Mouse (Mus musculus) kidney, adult 2 months (tissue): Measurements from ENCODE around the gene Rgs12. TPM values are rescaled to one million over a fixed set of nuclear protein-coding genes. Genes with fewer than 3 reads are reported as not detected.
A peak's percentile ranks its signal among the peaks of the same experiment; 100 is the strongest.

Experiments
- DNase-seq: peaks from one replicate; pipeline ENCODE4 v3.0.0; 2021
- H3K27ac ChIP-seq: fragments of 200-500 bp; 2 replicates; pipeline ENCODE4 v1.5.1; 2012; ENCODE audit warnings: low read depth, low read length, control low read depth, inconsistent platforms; ENCODE audit not compliant: insufficient read depth
- H3K27me3 ChIP-seq: fragments of 200-500 bp; replicated peaks from 2 replicates; pipeline ENCODE4 v1.6.1; 2012; ENCODE audit warnings: mild to moderate bottlenecking, moderate library complexity, low read length, inconsistent platforms; ENCODE audit not compliant: control insufficient read depth, insufficient read depth
- H3K36me3 ChIP-seq: fragments of 200-500 bp; 2 replicates; pipeline ENCODE4 v1.6.1; 2012; ENCODE audit warnings: mild to moderate bottlenecking, moderate library complexity, low read length, inconsistent platforms; ENCODE audit not compliant: control insufficient read depth, insufficient read depth
- H3K4me1 ChIP-seq: fragments of 200-500 bp; 2 replicates; pipeline ENCODE4 v1.6.1; 2011; ENCODE audit warnings: low read length; ENCODE audit not compliant: control insufficient read depth, insufficient read depth
- H3K4me3 ChIP-seq: fragments of 200-500 bp; 2 replicates; pipeline ENCODE4 v1.5.1; 2011; ENCODE audit warnings: mild to moderate bottlenecking, low read depth, low read length, control low read depth; ENCODE audit not compliant: insufficient read depth
- CTCF ChIP-seq: fragments of 200-500 bp; conservative IDR thresholded peaks from 2 replicates; pipeline ENCODE4 v1.5.1; 2011; ENCODE audit warnings: low read depth, mild to moderate bottlenecking, control low read depth, low read length, moderate library complexity, mixed read lengths; ENCODE audit not compliant: insufficient read depth, insufficient read length
- POLR2A ChIP-seq: fragments of 200-500 bp; IDR thresholded peaks from one replicate; pipeline ENCODE4 v1.6.1; 2011; ENCODE audit warnings: low read depth, low read length, control low read depth
- WGBS: fragments of 180-500 bp; shearing (Covaris S2); methylation state at CpG from one replicate; pipeline ENCODE4 v1.1.7; 2018; 5-methylcytosine and 5-hydroxymethylcytosine counted together
- polyA plus RNA-seq: library from polyadenylated mRNA; depleted of rRNA; stranded (reverse); fragments of >200 nt; gene quantifications from 2 replicates; pipeline ENCODE4 v1.2.3, GENCODE M21; 2012

The Rgs12 gene
- polyA plus RNA-seq, 1 experiment = 20.7 TPM

DNA sequence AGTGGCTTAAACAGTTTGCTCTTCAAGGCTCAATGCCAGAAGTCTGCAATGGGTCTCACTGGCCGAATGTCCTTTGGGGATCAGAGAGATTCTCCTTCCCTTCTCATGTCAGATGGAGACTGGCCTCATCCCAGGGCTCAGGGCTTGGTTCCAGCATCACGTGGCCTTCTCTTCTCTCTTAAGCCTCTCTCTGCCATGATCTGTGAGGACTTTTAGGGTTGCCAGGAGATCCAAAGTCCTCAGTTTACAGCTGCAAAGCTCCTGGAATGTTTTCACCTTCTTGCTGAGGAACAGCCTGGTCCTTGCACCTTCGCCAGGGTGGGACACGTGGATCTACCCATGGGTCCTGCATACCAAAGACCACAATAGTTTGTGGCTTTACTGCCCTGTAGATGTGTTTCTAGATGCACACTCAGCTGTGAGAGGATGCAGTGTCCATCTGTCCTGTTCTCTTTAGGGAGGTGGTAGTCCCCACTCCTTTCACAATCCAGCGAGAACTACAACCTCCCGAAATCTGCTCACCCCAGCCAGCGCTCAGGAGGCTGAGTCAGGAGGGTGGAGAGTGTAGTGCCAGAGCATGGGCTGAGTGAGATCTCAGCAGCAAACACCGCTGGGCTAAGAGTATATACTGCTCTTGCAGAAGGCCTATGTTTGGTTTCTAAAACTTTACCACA is 2.1 kb downstream of the Rgs12 start:
- Histone ChIP-seq H3K27me3 (no peaks in the 10 kb centered on the region), H3K36me3 (no peaks in the 10 kb centered on the region), H3K4me1 (peaks cover 9% of the 10 kb centered on the region; the same call in 1 of the 2 replicates), H3K27ac (no peak overlapping the region), H3K4me3 (no peak overlapping the region)
- WGBS = 79% methylated on average over 8 of the region's 8 CpGs
- DNase-seq = peak; percentile 58
- TF ChIP-seq POLR2A (no peak), CTCF (no peak)

DNA sequence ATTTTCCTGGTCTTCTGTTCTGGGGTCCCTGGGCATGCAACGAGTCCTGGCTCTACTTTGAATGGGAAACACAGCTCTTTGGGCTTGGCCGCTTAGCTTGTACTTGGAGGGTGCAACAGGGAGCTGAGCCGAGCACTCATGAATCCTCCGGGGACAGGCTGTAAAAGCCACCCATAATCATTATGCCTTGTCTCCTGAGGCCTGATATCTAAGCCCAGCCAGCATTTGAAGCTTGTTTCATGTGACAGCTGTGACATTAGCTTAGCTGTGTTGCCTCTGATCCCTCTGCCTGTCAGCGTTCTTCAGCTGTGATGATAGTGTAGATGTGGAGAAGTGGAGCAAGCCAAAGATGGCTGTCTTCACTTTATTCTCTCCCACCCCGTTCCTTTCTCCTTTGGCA is 5.3 kb downstream of the Rgs12 start:
- no peaks in the 10 kb centered on the region for H3K36me3 ChIP-seq
- 61% methylated on average over 6 of the region's 6 CpGs for WGBS
- H3K4me3 ChIP-seq = no peak overlapping the region
- no peak for TF ChIP-seq CTCF
- no peak for TF ChIP-seq POLR2A
- H3K27me3 ChIP-seq = no peaks in the 10 kb centered on the region
- DNase-seq = no peak
- H3K4me1 ChIP-seq = peaks cover 6% of the 10 kb centered on the region; the same call in 1 of the 2 replicates
- H3K27ac ChIP-seq = no peak overlapping the region

DNA sequence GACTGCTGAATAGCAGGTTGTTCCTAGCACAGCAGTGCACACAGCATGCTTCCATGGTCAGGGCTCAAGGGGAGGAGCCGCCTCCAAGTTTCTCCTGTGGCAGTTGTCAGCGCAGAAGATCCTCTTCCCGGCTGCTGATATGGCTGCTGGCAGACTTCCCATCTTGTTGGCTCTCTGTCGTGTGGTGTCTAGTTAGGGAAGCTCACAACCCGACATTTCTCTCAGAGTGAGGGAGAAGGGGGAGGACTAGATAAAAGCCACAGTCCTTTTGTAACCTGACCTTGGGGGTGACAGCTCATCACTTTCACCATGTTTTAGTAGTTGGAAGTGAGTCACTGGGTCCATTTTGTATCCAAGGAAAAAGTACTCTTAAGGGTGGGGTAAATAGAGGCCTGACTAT is 6.4 kb downstream of the Rgs12 start:
- no peaks in the 10 kb centered on the region for H3K36me3 ChIP-seq
- H3K27me3 ChIP-seq = no peaks in the 10 kb centered on the region
- no peak overlapping the region for H3K27ac ChIP-seq
- 0 out of 2 replicates have a peak, but pooled peaks cover 2% of the 10 kb centered on the region for H3K4me1 ChIP-seq
- H3K4me3 ChIP-seq = no peak overlapping the region
- DNase-seq = peak; percentile 48
- TF ChIP-seq CTCF = no peak
- TF ChIP-seq POLR2A = no peak
- 46% methylated on average over 5 of the region's 5 CpGs for WGBS

DNA sequence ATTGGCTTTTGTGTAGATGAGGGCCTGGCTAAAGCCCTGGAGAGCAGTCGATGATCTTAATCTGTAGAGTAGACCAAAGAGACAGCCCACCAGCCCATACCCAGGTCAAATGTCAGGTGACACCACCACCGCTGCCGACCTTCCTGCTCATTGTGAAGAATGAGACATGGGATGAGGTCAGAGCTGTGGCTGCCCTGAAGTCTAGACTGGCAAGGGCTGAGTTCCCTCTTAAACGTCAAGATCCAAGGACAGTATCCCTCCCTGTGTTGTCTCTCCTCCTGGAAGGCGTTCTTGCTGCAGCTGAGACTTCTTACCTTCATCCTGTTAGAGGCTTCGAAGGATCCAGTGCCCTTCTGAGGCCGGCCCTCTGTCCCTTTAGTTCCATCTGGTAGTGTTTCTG is 6.9 kb downstream of the Rgs12 start:
- WGBS = 81% methylated on average over 7 of the region's 7 CpGs
- no peak for DNase-seq
- TF ChIP-seq CTCF = no peak
- TF ChIP-seq POLR2A = no peak

DNA sequence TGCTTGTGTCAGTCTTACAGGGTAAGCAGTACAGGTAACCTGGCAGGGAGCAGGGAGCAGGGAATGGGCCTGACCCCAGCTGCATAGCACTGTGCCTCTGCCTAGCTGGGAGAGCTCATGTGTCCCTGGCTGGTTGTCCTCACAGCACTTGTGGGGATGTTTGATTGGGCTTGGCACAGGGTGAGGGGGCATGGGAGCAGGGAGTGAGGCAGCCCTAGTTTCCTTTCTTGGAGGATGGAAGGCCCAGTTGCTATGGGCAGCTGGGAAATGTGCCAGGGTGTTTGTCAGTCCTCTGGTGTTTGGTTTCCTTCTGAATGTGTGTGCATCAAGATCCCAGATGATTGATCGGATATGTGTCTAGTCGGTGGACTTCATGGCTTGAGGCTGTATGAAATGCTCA is 7.8 kb downstream of the Rgs12 start:
- H3K27me3 ChIP-seq = no peaks in the 10 kb centered on the region
- H3K4me1 ChIP-seq = 0 out of 2 replicates have a peak, but pooled peaks cover 2% of the 10 kb centered on the region
- H3K36me3 ChIP-seq = no peaks in the 10 kb centered on the region
- no peak for DNase-seq
- WGBS = 45% methylated on average over 2 of the region's 2 CpGs
- TF ChIP-seq CTCF (no peak), POLR2A (no peak)
- no peak overlapping the region for H3K27ac ChIP-seq
- no peak overlapping the region for H3K4me3 ChIP-seq

More for the DNA sequence above, 6.9 kb downstream of the Rgs12 start:
- Histone ChIP-seq H3K27ac (no peak overlapping the region), H3K4me1 (0 out of 2 replicates have a peak, but pooled peaks cover 2% of the 10 kb centered on the region), H3K27me3 (no peaks in the 10 kb centered on the region), H3K36me3 (no peaks in the 10 kb centered on the region), H3K4me3 (no peak overlapping the region)

DNA sequence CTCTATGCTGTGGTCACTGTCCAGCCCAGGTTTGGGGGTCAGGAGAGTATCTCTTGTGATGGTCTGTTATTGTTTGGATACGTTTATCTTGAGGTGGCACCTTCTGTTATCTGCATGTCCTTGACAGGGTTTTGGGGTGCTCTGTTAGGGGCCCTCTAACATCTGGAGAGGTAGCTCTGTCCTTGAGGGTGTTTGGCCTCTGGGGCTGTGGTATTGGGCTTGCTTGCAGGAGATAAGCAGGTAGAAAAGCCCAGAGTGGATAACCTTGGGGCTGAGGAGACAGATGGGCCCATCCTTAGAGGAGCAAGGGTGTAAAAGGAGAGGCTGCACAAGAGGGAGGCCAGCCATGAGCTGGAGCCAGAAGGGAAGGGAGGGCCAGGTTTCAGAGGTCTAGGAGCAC is 10.8 kb downstream of the Rgs12 start:
- TF ChIP-seq POLR2A = no peak
- no peak for TF ChIP-seq CTCF
- WGBS = 81% methylated on average over 1 of the region's 1 CpGs
- Histone ChIP-seq H3K36me3 (no peaks in the 10 kb centered on the region), H3K4me1 (0 out of 2 replicates have a peak, but pooled peaks cover 2% of the 10 kb centered on the region), H3K27me3 (no peaks in the 10 kb centered on the region), H3K4me3 (no peak overlapping the region), H3K27ac (no peak overlapping the region)
- DNase-seq = no peak

DNA sequence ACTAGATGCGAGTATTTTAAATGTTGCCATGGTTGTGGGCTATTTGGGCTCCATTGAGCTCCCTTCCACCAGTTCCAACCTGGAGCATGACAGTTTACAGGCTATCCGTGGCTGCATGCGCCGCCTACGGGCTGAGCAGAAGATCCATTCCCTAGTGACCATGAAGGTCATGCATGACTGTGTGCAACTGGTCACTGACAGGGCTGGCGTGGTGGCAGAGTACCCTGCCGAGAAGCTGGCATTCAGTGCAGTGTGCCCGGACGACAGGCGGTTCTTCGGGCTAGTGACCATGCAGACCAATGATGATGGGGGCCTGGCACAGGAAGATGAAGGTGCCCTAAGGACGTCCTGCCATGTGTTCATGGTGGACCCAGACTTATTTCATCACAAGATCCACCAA is 16.3 kb downstream of the Rgs12 start:
- no peaks in the 10 kb centered on the region for H3K4me1 ChIP-seq
- H3K27ac ChIP-seq = no peak overlapping the region
- H3K27me3 ChIP-seq = no peaks in the 10 kb centered on the region
- no peak overlapping the region for H3K4me3 ChIP-seq
- TF ChIP-seq CTCF = no peak
- no peak for TF ChIP-seq POLR2A
- H3K36me3 ChIP-seq = no peaks in the 10 kb centered on the region
- DNase-seq = no peak
- WGBS = 86% methylated on average over 12 of the region's 12 CpGs
